Mouse (Mus musculus) lung, postnatal 0 days (tissue): Measurements from ENCODE around the gene Akap17b. TPM values are rescaled to one million over a fixed set of nuclear protein-coding genes. Genes with fewer than 3 reads are reported as not detected.

Experiments
- ATAC-seq: fragments of 200-750 bp; cut with Nextera tagmentation; 2 replicates; pipeline ENCODE4 v1.8.0; 2017; ENCODE audit warnings: moderate library complexity
- DNase-seq: peaks from one replicate; pipeline ENCODE4 v3.0.0-alpha.2; 2016; ENCODE audit warnings: low spot score
- H3K27ac ChIP-seq: fragments of 300-500 bp; sonication (generic); 2 replicates; pipeline ENCODE4 v1.5.1; 2014; ENCODE audit warnings: antibody characterized with exemption, mild to moderate bottlenecking, low read length, mixed read lengths
- H3K27me3 ChIP-seq: fragments of 300-500 bp; sonication (generic); replicated peaks from 2 replicates; pipeline ENCODE4 v1.6.1; 2014; ENCODE audit warnings: low read length, mixed read lengths; ENCODE audit not compliant: insufficient read depth
- H3K36me3 ChIP-seq: fragments of 300-500 bp; sonication (generic); 2 replicates; pipeline ENCODE4 v1.6.1; 2014; ENCODE audit warnings: low read length, mixed read lengths; ENCODE audit not compliant: insufficient read depth
- H3K4me1 ChIP-seq: fragments of 300-500 bp; sonication (generic); 2 replicates; pipeline ENCODE4 v1.6.1; 2014; ENCODE audit warnings: antibody characterized with exemption, low read depth, low read length, mixed read lengths; ENCODE audit not compliant: insufficient read depth
- H3K4me2 ChIP-seq: fragments of 300-500 bp; sonication (generic); replicated peaks from 2 replicates; pipeline ENCODE4 v1.6.1; 2014; ENCODE audit warnings: low read depth, mild to moderate bottlenecking, low read length, moderate library complexity, mixed read lengths
- H3K4me3 ChIP-seq: fragments of 300-500 bp; sonication (generic); 2 replicates; pipeline ENCODE4 v1.5.1; 2014; ENCODE audit warnings: low read depth, low read length
- H3K9ac ChIP-seq: fragments of 300-500 bp; sonication (generic); replicated peaks from 2 replicates; pipeline ENCODE4 v1.6.1; 2014; ENCODE audit warnings: low read depth, mild to moderate bottlenecking
- H3K9me3 ChIP-seq: fragments of 300-500 bp; sonication (generic); 2 replicates; pipeline ENCODE4 v1.6.1; 2016; ENCODE audit warnings: low read length, mixed read lengths
- CTCF ChIP-seq: IDR thresholded peaks from 2 replicates; pipeline ENCODE4 v1.5.1; 2016; ENCODE audit warnings: antibody characterized with exemption, mild to moderate bottlenecking
- EP300 ChIP-seq: IDR thresholded peaks from 2 replicates; pipeline ENCODE4 v1.6.1; 2016; ENCODE audit warnings: antibody characterized with exemption, mild to moderate bottlenecking, control low read depth
- WGBS: fragments of 180-500 bp; shearing (Covaris S2); extraction: QIAGEN DNeasy Blood & Tissue Kit; methylation state at CpG from one replicate; pipeline ENCODE4 v1.1.7; 2014; 5-methylcytosine and 5-hydroxymethylcytosine counted together
- polyA plus RNA-seq: library from polyadenylated mRNA; unstranded; fragments of >200 nt; fragmentation: Nextera tagmentation; extraction: Ambion mirVana; gene quantifications from 2 replicates; pipeline ENCODE4 v1.2.1, GENCODE M21; 2015

Gene Akap17b
- polyA plus RNA-seq, 1 experiment from 2014 or later, result 1.7 TPM

DNA sequence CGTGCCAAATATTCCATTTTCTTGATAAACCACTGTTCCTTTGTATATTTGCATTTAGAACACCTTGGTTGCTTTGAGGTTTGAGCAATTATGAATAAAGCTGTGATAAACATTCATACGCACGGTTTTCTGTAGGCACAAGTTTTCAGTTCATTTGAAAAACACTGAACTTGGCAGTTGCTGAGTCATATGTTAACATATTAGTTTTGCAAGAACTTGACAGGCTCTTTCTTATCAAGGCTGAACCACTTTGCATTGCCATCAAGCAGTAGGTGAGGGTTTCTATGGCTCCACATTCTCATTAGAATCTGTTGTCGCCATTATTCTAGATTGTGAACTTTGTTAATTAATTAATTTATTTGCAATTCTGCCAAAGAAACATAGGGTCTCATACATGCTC lies 85.0 kb downstream of the Akap17b start:
- 70% methylated on average over 4 of the region's 4 CpGs for whole genome bisulfite sequencing

More for the DNA sequence above, 85.0 kb downstream of the Akap17b start:
- Histone ChIP-seq H3K36me3 (no peaks in the 10 kb centered on the region), H3K9ac (no peak overlapping the region), H3K27me3 (no peaks in the 10 kb centered on the region), H3K4me3 (no peak overlapping the region), H3K27ac (no peak overlapping the region), H3K4me1 (no peaks in the 10 kb centered on the region), H3K4me2 (no peak overlapping the region), H3K9me3 (no peaks in the 10 kb centered on the region)
- TF ChIP-seq EP300 (no peak), CTCF (no peak)
- no peak for DNase-seq
- ATAC-seq, result no peak

Other genes starting within 250 kb of the Akap17b start
- gene Gm6268, start 244.1 kb downstream of the Akap17b start, polyA plus RNA-seq, result not detected in 2 replicates
- not detected in 2 replicates for gene Gm14569, start 153.6 kb downstream of the Akap17b start, polyA plus RNA-seq
- gene Pgrmc1, start 47.2 kb downstream of the Akap17b start, polyA plus RNA-seq, result 284 and 285 TPM in 2 replicates
- gene Slc25a43, start 98.3 kb upstream of the Akap17b start, polyA plus RNA-seq, result 2.1 and 2.6 TPM in 2 replicates
- gene Slc25a5, start 150.3 kb upstream of the Akap17b start, polyA plus RNA-seq, result 576 and 678 TPM in 2 replicates
- gene Ube2a, start 228.5 kb upstream of the Akap17b start, polyA plus RNA-seq, result 176 and 189 TPM in 2 replicates
- gene C330007P06Rik, start 228.7 kb upstream of the Akap17b start, polyA plus RNA-seq, result 21.2 and 23.9 TPM in 2 replicates